Mouse (Mus musculus) spleen, adult 2 months (tissue): Measurements from ENCODE around the gene Atp8a1.

ENCODE experiments used
- CTCF ChIP-seq: fragments of 200-500 bp; IDR thresholded peaks from 2 replicates; pipeline ENCODE4 v1.5.1; 2011; ENCODE audit warnings: mild to moderate bottlenecking, inconsistent platforms; ENCODE audit not compliant: insufficient read depth, insufficient read length, insufficient replicate concordance; ENCODE audit errors: extremely low read depth
- POLR2A ChIP-seq: fragments of 200-500 bp; IDR thresholded peaks from 2 replicates; pipeline ENCODE4 v1.6.1; 2011; ENCODE audit warnings: low read depth, low read length, inconsistent platforms

- TF ChIP-seq POLR2A (no peak), CTCF (no peak)
Measured at GRCm38 (mm10) chr5:67864508-67865060, 17.4 kb upstream of the Atp8a1 start.
